Mouse (Mus musculus) forebrain, embryonic 16.5 days (tissue): ENCODE measurements around the gene B4gat1. TPM values are rescaled to one million over a fixed set of nuclear protein-coding genes. Genes with fewer than 3 reads are reported as not detected.
"Not testable (repeated sequence)": the region's sequence is repeated elsewhere in the genome, so short reads cannot be mapped to it uniquely, and the experiment has no call there.

Source experiments
- ATAC-seq: fragments of 200-750 bp; cut with Nextera tagmentation; 2 replicates; pipeline ENCODE4 v1.8.0; 2017; ENCODE audit warnings: mild to moderate bottlenecking, moderate library complexity
- H3K27ac ChIP-seq: fragments of 300-500 bp; sonication (generic); 2 replicates; pipeline ENCODE4 v1.5.1; 2014; ENCODE audit warnings: low read length, control low read depth
- H3K27me3 ChIP-seq: fragments of 300-500 bp; sonication (generic); replicated peaks from 2 replicates; pipeline ENCODE4 v1.6.1; 2014; ENCODE audit warnings: low read length; ENCODE audit not compliant: control insufficient read depth, insufficient read depth
- H3K36me3 ChIP-seq: fragments of 300-500 bp; sonication (generic); 2 replicates; pipeline ENCODE4 v1.6.1; 2014; ENCODE audit not compliant: control insufficient read depth, insufficient read depth
- H3K4me1 ChIP-seq: fragments of 300-500 bp; sonication (generic); replicated peaks from 2 replicates; pipeline ENCODE4 v1.6.1; 2014; ENCODE audit warnings: low read length; ENCODE audit not compliant: control insufficient read depth, insufficient read depth
- H3K4me2 ChIP-seq: fragments of 300-500 bp; sonication (generic); 2 replicates; pipeline ENCODE4 v1.6.1; 2014; ENCODE audit warnings: mild to moderate bottlenecking, low read length, control low read depth
- H3K4me3 ChIP-seq: fragments of 300-500 bp; sonication (generic); replicated peaks from 2 replicates; pipeline ENCODE4 v1.5.1; 2014; ENCODE audit warnings: mild to moderate bottlenecking, low read length, control low read depth
- H3K9ac ChIP-seq: fragments of 300-500 bp; sonication (generic); replicated peaks from 2 replicates; pipeline ENCODE4 v1.6.1; 2014; ENCODE audit warnings: low read depth, low read length, control low read depth
- H3K9me3 ChIP-seq: fragments of 300-500 bp; sonication (generic); 2 replicates; pipeline ENCODE4 v1.6.1; 2016; ENCODE audit warnings: low read length; ENCODE audit not compliant: control insufficient read depth
- WGBS: fragments of 180-500 bp; shearing (Covaris S2); extraction: QIAGEN DNeasy Blood & Tissue Kit; methylation state at CpG from one replicate; pipeline ENCODE4 v1.1.7; 2014; 5-methylcytosine and 5-hydroxymethylcytosine counted together
- polyA plus RNA-seq: library from polyadenylated mRNA; unstranded; fragments of >200 nt; fragmentation: Nextera tagmentation; extraction: Ambion mirVana; gene quantifications from 2 replicates; pipeline ENCODE4 v1.2.1, GENCODE M21; 2015

B4gat1 gene
- polyA plus RNA-seq, 1 experiment from 2014 or later, result 62.5 TPM

DNA sequence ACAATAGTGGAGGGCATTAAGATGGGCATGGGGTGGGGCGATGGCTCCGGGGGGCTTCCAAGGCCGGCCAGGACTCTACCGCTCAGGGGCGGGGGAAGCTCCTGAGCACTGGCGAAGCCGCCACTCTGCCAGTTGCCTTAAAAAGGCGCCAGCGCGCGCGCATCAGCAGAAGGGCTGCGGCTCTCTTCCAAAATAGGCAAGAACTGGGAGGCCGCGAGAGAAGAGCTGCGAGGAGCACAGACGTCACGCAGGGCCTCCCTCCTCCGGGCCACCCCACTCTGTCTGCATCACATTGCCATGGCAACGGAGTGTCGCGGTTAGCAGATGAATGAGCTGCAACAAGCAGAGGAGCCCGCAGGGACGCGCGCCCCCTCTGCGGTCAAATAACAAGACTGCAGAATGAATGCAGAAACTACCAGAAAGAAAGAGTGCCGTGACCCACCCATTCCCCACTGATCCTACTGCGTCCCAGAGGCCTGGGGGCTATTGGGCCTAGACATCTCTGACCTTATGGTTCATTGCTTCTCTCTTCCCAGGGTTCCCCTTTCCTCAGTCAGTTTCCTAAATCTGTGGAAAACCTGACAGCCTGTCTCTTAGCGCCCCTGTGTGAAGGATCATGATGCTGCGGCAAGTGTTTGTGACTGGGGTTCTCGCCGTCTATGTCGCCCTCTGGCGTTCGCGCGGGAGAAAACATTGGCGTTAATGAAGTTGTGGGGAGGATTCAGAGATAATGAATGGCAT, 36.8 kb upstream of the B4gat1 start:
- Histone ChIP-seq H3K4me3 (peak overlapping the region; percentile 41), H3K27me3 (no peaks in the 10 kb centered on the region), H3K9ac (peak overlapping the region; percentile 57), H3K4me1 (peaks cover 14% of the 10 kb centered on the region), H3K36me3 (no peaks in the 10 kb centered on the region), H3K27ac (peak overlapping the region; percentile 92), H3K9me3 (no peaks in the 10 kb centered on the region), H3K4me2 (peak overlapping the region; percentile 69)
- ATAC-seq, result peak; percentile 99
- WGBS, result under 1% methylated on average over 39 of the region's 39 CpGs

DNA sequence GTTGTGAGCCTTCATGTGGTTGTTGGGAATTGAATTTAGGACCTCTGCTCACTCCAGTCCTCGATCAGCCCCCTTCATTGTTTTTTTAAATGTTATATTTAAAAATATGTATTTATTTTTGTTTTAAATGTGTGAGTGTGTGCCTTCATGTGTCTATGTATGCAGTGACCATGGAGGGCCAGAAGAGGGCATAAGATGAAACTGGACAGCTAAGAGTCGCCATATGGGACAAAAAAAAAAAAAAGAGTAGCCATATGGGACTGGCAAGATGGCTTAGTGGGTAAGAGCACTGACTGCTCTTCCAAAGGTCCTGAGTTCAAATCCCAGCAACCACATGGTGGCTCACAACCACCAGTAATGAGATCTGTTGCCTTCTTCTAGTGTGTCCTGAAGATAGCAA, 35.0 kb upstream of the B4gat1 start:
- not testable (repeated sequence) for H3K9me3 ChIP-seq, H3K4me2 ChIP-seq, H3K27me3 ChIP-seq, H3K4me3 ChIP-seq, H3K27ac ChIP-seq, ATAC-seq, H3K9ac ChIP-seq, H3K36me3 ChIP-seq
- H3K4me1 ChIP-seq, result peaks cover 14% of the 10 kb centered on the region
- 64% methylated on average over 2 of the region's 2 CpGs for WGBS

DNA sequence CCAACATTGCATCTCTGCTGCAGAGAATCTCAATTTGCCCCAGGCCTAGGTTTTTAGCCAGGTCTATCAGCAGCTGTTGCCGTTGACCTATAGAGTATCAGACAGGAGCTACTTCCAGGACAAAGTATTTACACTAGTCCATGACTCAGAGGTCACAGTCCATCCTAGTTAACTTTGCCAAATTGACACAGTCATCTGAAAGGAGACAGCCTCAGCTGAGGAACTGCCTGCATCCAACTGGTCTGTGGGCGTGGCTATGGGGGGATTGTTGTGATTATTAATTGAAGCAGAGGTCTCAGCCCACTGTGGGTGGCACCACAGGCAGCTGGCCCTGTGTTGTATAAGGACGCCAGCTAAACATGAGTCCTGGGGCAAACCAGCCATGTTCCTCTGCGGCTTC, 33.7 kb upstream of the B4gat1 start:
- Histone ChIP-seq H3K4me1 (peaks cover 8% of the 10 kb centered on the region), H3K27me3 (no peaks in the 10 kb centered on the region), H3K27ac (no peak overlapping the region), H3K4me3 (no peak overlapping the region), H3K36me3 (no peaks in the 10 kb centered on the region), H3K9ac (no peak overlapping the region), H3K9me3 (no peaks in the 10 kb centered on the region), H3K4me2 (no peak overlapping the region)
- ATAC-seq, result no peak
- 71% methylated on average over 4 of the region's 4 CpGs for WGBS

DNA sequence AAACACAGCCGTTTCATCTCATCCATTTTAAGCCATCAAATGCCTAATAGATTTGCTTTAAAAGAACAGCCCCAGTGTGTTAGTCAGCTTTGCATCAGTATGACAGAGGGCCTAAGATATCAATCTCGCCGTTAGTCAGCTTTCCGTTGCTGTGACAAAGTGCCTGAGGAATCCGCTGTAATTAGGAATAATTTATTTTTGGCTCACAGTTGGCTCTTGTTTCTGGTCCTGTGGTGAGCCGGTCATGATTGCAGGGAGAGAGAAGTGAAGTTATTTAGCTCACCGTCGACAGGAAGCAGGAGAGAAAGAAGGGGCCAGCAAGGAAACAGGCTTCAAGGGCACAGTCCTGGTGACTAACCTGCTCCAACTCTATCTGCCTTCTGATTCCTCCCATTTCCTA, 25.5 kb upstream of the B4gat1 start:
- Histone ChIP-seq H3K36me3 (no peaks in the 10 kb centered on the region), H3K27ac (no peak overlapping the region), H3K4me2 (no peak overlapping the region), H3K27me3 (no peaks in the 10 kb centered on the region), H3K9me3 (no peaks in the 10 kb centered on the region), H3K9ac (no peak overlapping the region), H3K4me1 (peaks cover 5% of the 10 kb centered on the region; the same call in 1 of the 2 replicates), H3K4me3 (no peak overlapping the region)
- 55% methylated on average over 8 of the region's 8 CpGs for WGBS
- ATAC-seq, result no peak

DNA sequence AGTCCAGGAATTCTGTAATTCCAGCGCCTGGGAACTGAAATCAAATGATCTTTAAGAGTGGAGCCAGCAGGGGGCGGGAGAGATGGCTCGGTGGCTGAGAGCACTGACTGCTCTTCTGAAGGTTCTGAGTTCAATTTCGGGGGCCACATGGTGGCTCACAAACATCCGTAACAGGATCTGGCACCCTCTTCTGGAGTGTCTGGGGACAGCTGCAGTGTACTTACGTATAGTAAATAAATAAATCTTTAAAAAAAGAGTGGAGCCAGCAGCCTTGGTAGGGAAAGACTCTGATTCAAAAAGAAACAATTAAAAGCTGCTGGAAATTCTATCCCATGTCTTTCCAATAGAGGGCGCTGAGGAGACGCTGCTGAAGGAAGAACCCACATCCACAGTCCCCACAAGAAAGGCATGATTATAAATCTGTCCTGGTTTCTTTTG, 23.6 kb upstream of the B4gat1 start:
- H3K4me2 ChIP-seq, result no peak overlapping the region
- no peaks in the 10 kb centered on the region for H3K9me3 ChIP-seq
- H3K27ac ChIP-seq, result no peak overlapping the region
- no peaks in the 10 kb centered on the region for H3K36me3 ChIP-seq
- ATAC-seq, result no peak
- H3K4me1 ChIP-seq, result peaks cover 5% of the 10 kb centered on the region; the same call in 1 of the 2 replicates
- 10% methylated on average over 8 of the region's 8 CpGs for WGBS
- no peak overlapping the region for H3K9ac ChIP-seq
- H3K4me3 ChIP-seq, result no peak overlapping the region
- H3K27me3 ChIP-seq, result no peaks in the 10 kb centered on the region

DNA sequence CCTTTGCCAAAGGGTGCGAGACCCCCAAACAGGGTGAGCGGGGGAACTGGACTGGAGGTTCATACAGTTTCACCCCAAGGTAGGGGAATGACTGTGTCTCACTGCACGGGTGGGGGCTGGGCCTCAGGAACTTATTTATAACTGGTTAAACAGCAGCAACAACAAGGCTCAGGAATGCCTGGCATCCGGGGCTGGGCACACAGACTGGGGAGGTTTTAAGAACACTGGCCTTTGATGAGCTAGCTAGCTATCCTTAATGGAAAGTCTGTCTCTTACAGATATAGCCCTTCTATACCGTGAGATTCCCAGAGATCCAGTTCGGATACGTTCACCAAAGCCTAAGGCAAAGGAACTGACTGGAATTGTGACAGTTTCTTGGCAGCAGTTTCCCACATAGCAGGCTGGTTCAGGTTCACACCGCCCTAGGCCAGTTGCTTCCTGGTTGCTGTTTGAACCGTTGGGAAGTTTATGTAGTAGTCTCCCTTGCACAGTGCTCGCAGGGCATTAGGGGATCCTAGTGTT, 22.3 kb upstream of the B4gat1 start:
- 0 out of 2 replicates have a peak, but pooled peaks have one; percentile 38 for ATAC-seq
- Histone ChIP-seq H3K4me1 (peaks cover 5% of the 10 kb centered on the region; the same call in 1 of the 2 replicates), H3K27me3 (no peaks in the 10 kb centered on the region), H3K36me3 (no peaks in the 10 kb centered on the region), H3K27ac (no peak overlapping the region), H3K9ac (no peak overlapping the region), H3K9me3 (no peaks in the 10 kb centered on the region), H3K4me2 (no peak overlapping the region), H3K4me3 (no peak overlapping the region)
- 31% methylated on average over 10 of the region's 10 CpGs for WGBS

DNA sequence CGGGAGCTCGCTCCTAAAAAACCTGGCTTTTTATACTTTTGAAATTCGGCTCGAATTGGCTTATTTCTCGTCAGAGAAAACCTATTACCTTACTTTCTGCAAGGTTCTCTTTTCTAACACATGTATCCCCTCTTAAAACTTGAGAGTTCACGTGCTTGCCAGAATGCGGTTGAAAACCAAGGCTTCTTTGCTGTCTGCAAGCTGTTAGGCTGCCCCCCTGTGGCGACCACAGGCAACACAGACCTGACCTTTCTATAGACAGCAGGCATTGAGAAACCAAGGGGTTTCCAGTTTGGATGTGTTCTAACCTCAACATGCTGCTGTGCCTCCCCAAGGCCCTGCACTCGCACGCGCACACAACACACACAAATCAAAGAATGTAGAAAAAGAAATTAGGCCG, 21.8 kb upstream of the B4gat1 start:
- Histone ChIP-seq H3K27ac (no peak overlapping the region), H3K4me1 (peaks cover 5% of the 10 kb centered on the region; the same call in 1 of the 2 replicates), H3K9me3 (no peaks in the 10 kb centered on the region), H3K36me3 (no peaks in the 10 kb centered on the region), H3K27me3 (no peaks in the 10 kb centered on the region), H3K9ac (no peak overlapping the region), H3K4me3 (no peak overlapping the region), H3K4me2 (no peak overlapping the region)
- WGBS, result 24% methylated on average over 12 of the region's 12 CpGs
- no peak for ATAC-seq

DNA sequence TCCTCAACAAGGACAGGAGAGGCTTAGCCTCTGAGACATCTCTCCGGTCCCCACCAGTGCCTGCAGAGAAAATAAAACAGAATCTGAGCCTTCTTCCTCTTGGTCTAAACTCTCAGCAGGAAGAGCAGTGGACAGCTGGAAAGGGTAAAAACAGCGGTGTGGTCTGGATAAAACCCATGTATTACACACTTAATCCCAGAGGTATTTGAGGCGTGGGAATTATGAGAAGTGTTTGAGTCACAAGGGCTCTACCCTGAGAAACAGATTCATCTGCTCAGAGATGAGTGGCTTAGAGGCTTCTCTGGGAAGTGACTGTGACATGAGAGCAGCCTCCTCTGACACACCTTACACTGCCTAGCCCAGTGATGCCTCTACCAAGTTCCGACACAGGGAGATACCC, 21.0 kb upstream of the B4gat1 start:
- Histone ChIP-seq H3K4me1 (peaks cover 5% of the 10 kb centered on the region; the same call in 1 of the 2 replicates), H3K9me3 (no peaks in the 10 kb centered on the region), H3K9ac (no peak overlapping the region), H3K27me3 (no peaks in the 10 kb centered on the region), H3K36me3 (no peaks in the 10 kb centered on the region), H3K4me3 (no peak overlapping the region), H3K4me2 (no peak overlapping the region), H3K27ac (no peak overlapping the region)
- ATAC-seq, result no peak
- WGBS, result 96% methylated on average over 4 of the region's 4 CpGs

DNA sequence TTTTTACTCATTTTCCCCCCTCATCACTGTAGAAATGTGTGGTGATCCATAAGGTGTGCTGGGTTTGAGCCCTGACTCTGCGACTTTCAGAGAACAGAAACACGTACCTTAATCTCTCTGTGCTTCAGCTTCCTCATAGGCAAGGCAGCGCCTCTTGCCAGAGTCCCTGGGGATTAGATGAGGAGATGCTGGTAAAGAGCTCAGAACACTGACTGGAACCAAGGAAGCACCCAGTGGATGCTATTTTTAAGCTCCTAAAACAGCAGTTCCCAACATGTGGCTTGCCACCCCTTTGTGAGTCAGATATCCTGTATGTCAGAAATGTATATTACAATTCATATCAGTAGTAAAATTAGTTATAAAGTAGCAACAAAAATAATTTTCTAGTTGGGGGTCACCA, 20.4 kb upstream of the B4gat1 start:
- H3K4me2 ChIP-seq, result no peak overlapping the region
- no peaks in the 10 kb centered on the region for H3K27me3 ChIP-seq
- peaks cover 5% of the 10 kb centered on the region; the same call in 1 of the 2 replicates for H3K4me1 ChIP-seq
- 86% methylated on average over 3 of the region's 3 CpGs for WGBS
- no peak overlapping the region for H3K9ac ChIP-seq
- no peaks in the 10 kb centered on the region for H3K9me3 ChIP-seq
- no peaks in the 10 kb centered on the region for H3K36me3 ChIP-seq
- H3K4me3 ChIP-seq, result no peak overlapping the region
- H3K27ac ChIP-seq, result no peak overlapping the region
- ATAC-seq, result no peak
